Mouse (Mus musculus): ENCODE measurements at regions not wholly inside any gene's neighbourhood (a gene's known extent, or its start where the extent isn't known, plus 50 kb on each side); places are given as distances from the start of the nearest gene placed in this dataset.

DNA sequence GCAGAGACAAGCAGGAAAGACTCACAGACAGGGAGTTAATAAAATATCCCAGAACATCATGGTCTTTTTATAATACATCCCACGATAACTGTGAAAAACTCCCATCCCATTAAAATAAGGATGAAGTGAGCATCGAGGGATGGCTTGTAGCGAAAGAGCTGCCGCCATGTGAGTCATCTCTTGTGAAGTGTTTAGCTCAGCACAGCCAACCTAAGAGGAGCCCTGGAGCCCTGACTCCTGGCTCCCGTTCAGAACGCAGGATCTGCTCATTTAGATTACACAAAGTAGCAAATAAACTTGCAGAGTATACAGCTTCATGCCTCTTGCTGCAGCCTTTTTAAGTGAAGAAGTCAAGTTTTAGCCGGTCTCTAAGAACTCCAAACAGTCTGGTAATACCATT lies 209.2 kb upstream of the Ferd3l start:
- DNase-seq (ENCODE audit: low spot score) (no peak), ATAC-seq (replicated peaks; ENCODE audit: low FRiP score) (no peak)
- H3K9ac ChIP-seq (ENCODE audit: low read length) = no peak overlapping the region
- H3K4me2 ChIP-seq (ENCODE audit: low read depth, low read length, severe bottlenecking) = no peak overlapping the region
- no peaks in the 10 kb centered on the region for H3K27me3 ChIP-seq (ENCODE audit: control insufficient read depth, insufficient read depth, low read length)
- 71% methylated on average over 7 of the region's 7 CpGs for WGBS
- 0 out of 2 replicates have a peak, but pooled peaks cover 2% of the 10 kb centered on the region for H3K4me1 ChIP-seq (replicated peaks; ENCODE audit: control insufficient read depth, insufficient read depth, low read length)
- H3K27ac ChIP-seq (ENCODE audit: low read depth, low read length) = no peak overlapping the region
- H3K4me3 ChIP-seq (ENCODE audit: low read depth, low read length) = no peak overlapping the region
- no peaks in the 10 kb centered on the region for H3K36me3 ChIP-seq (ENCODE audit: control insufficient read depth, insufficient read depth, low read length)
- H3K9me3 ChIP-seq (ENCODE audit: control insufficient read depth, low read length) = no peaks in the 10 kb centered on the region

DNA sequence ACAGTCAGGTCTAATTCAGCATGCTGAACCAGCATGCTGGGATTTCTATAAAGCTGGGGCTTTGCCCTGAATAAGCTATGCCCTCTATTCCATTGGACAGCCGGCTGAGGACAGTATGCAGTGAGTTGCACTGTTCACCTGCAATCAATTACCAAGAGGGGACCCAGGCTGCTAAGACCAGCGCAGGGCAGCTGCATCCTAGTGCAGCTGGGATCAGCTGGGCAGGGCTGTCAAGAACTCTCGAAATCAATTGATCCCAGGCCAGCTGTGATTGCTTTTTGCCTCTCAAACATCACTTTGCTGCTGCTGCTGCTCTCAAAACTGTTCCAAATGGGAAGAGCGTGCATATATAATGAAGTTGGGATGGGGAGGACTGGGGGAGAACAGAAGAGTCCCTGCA lies 196.3 kb upstream of the Ferd3l start:
- 48% methylated on average over 4 of the region's 4 CpGs for WGBS
- DNase-seq (ENCODE audit: low spot score) = no peak
- no peaks in the 10 kb centered on the region for H3K4me1 ChIP-seq (replicated peaks; ENCODE audit: control insufficient read depth, insufficient read depth, low read length)
- ATAC-seq (replicated peaks; ENCODE audit: low FRiP score) = no peak; the same call in 1 of the 2 replicates
- no peak overlapping the region for H3K27ac ChIP-seq (ENCODE audit: low read depth, low read length)
- H3K4me2 ChIP-seq (ENCODE audit: low read depth, low read length, severe bottlenecking) = no peak overlapping the region
- H3K9me3 ChIP-seq (ENCODE audit: control insufficient read depth, low read length) = no peaks in the 10 kb centered on the region
- H3K9ac ChIP-seq (ENCODE audit: low read length) = no peak overlapping the region
- H3K4me3 ChIP-seq (ENCODE audit: low read depth, low read length) = no peak overlapping the region
- no peaks in the 10 kb centered on the region for H3K36me3 ChIP-seq (ENCODE audit: control insufficient read depth, insufficient read depth, low read length)
- no peaks in the 10 kb centered on the region for H3K27me3 ChIP-seq (ENCODE audit: control insufficient read depth, insufficient read depth, low read length)

DNA sequence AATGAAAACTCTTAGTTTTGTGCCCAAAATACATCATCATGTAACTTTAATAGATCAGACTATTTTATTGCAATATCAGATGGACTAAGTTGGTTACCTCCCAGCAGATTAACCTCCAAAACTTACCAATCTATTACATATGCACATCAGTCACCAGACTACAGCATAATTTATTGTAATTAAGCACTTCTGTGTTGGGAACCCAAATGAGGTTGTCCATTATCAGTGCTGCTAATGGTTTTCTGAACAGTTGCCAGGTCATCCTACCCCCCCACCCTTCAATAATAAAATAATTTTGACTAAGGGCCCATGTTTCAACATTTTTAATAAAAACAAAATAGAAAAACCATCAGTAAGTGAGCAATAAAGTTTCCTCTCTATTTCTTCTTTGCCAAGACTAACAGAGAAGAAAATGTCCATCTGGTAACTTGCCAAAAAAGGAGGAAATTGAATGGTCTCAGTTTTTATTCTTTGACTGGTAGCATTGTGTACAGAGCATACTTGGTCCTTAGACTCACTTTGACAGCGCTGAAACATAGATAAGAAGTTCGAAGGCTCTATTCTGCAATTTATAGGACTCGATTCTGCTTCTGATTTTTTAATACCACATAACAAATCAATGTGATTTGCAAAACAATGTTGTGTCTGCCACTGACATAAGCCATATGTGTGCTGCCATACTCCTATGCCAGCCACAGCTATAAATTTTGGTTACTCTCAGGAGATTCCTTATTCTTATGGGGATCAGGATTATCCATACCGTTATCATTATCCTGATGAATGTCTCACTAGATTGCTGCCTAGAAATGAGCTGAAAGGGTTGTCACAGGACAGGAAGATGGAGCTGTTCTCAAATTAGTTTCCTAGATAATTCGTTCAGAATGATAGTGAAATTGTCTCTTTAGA lies 152.4 kb upstream of the Ferd3l start:
- no peak overlapping the region for H3K4me2 ChIP-seq (ENCODE audit: low read depth, low read length, severe bottlenecking)
- no peaks in the 10 kb centered on the region for H3K36me3 ChIP-seq (ENCODE audit: control insufficient read depth, insufficient read depth, low read length)
- no peak overlapping the region for H3K9ac ChIP-seq (ENCODE audit: low read length)
- WGBS = 85% methylated on average over 5 of the region's 5 CpGs
- H3K4me1 ChIP-seq (replicated peaks; ENCODE audit: control insufficient read depth, insufficient read depth, low read length) = no peaks in the 10 kb centered on the region
- no peaks in the 10 kb centered on the region for H3K27me3 ChIP-seq (ENCODE audit: control insufficient read depth, insufficient read depth, low read length)
- H3K9me3 ChIP-seq (ENCODE audit: control insufficient read depth, low read length) = no peaks in the 10 kb centered on the region
- ATAC-seq (replicated peaks; ENCODE audit: low FRiP score) (no peak), DNase-seq (ENCODE audit: low spot score) (no peak)
- H3K4me3 ChIP-seq (ENCODE audit: low read depth, low read length) = no peak overlapping the region
- H3K27ac ChIP-seq (ENCODE audit: low read depth, low read length) = no peak overlapping the region

DNA sequence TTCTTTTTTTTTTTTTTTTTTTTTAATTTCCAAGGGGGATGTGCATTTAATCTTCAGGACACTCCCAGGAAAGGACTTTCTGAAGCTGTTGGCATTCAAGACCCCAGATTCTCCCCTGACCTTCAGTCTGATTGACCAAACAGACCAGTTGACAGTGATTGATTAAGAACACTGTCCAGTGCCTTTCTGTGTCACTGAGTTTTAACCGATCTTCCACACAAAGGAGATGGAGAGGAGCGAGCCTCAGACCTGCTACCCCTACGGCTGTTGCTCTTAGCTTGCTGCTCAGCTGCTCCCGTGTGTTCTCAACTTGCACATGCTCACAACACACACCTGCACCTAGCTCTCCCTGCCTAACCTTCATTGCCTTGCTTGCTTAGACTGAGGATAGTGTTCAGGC lies 149.7 kb upstream of the Ferd3l start:
- H3K4me3 ChIP-seq (ENCODE audit: low read depth, low read length) = no peak overlapping the region
- no peaks in the 10 kb centered on the region for H3K36me3 ChIP-seq (ENCODE audit: control insufficient read depth, insufficient read depth, low read length)
- DNase-seq (ENCODE audit: low spot score) (no peak), ATAC-seq (replicated peaks; ENCODE audit: low FRiP score) (no peak)
- WGBS = 62% methylated on average over 4 of the region's 4 CpGs
- no peaks in the 10 kb centered on the region for H3K9me3 ChIP-seq (ENCODE audit: control insufficient read depth, low read length)
- H3K27me3 ChIP-seq (ENCODE audit: control insufficient read depth, insufficient read depth, low read length) = no peaks in the 10 kb centered on the region
- no peak overlapping the region for H3K9ac ChIP-seq (ENCODE audit: low read length)
- no peaks in the 10 kb centered on the region for H3K4me1 ChIP-seq (replicated peaks; ENCODE audit: control insufficient read depth, insufficient read depth, low read length)
- H3K27ac ChIP-seq (ENCODE audit: low read depth, low read length) = no peak overlapping the region
- H3K4me2 ChIP-seq (ENCODE audit: low read depth, low read length, severe bottlenecking) = no peak overlapping the region

DNA sequence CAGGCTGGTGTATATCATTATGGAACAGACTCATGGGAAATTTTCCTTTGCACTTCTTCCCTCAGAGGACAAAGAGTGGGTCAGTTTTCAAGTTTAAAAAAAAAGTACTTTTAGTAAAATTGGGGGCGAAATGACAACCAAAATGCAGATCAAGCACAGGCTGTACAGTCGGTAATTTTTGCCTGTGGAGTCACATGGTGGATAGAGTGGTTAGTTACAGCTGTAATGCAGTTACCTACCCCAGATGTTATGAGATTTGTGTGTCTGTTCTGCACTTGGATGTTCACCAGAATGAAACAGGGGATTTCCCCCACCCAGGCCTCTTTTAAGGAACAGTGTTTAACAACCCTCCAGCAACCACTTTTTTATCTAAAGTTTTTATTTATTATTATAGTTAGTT lies 148.3 kb upstream of the Ferd3l start:
- Histone ChIP-seq H3K4me2 (ENCODE audit: low read depth, low read length, severe bottlenecking) (no peak overlapping the region), H3K36me3 (ENCODE audit: control insufficient read depth, insufficient read depth, low read length) (no peaks in the 10 kb centered on the region), H3K9ac (ENCODE audit: low read length) (no peak overlapping the region), H3K27me3 (ENCODE audit: control insufficient read depth, insufficient read depth, low read length) (no peaks in the 10 kb centered on the region), H3K4me1 (replicated peaks; ENCODE audit: control insufficient read depth, insufficient read depth, low read length) (no peaks in the 10 kb centered on the region), H3K27ac (ENCODE audit: low read depth, low read length) (no peak overlapping the region), H3K4me3 (ENCODE audit: low read depth, low read length) (no peak overlapping the region), H3K9me3 (ENCODE audit: control insufficient read depth, low read length) (no peaks in the 10 kb centered on the region)
- no peak for DNase-seq (ENCODE audit: low spot score)
- ATAC-seq (replicated peaks; ENCODE audit: low FRiP score) = no peak
- WGBS = 90% methylated on average over 2 of the region's 2 CpGs

- WGBS = 85% methylated on average over 10 of the region's 10 CpGs
These were observed 123.9 kb upstream of the Ferd3l start for GRCm38 (mm10) chr12:33804206-33804791.

GRCm38 (mm10) chr12:33825571-33825970 lies 102.7 kb upstream of the Ferd3l start:
- DNase-seq (ENCODE audit: low spot score) = no peak
- Histone ChIP-seq H3K36me3 (ENCODE audit: control insufficient read depth, insufficient read depth, low read length) (no peaks in the 10 kb centered on the region), H3K27me3 (ENCODE audit: control insufficient read depth, insufficient read depth, low read length) (no peaks in the 10 kb centered on the region), H3K4me1 (replicated peaks; ENCODE audit: control insufficient read depth, insufficient read depth, low read length) (no peaks in the 10 kb centered on the region), H3K9me3 (ENCODE audit: control insufficient read depth, low read length) (no peaks in the 10 kb centered on the region), H3K9ac (ENCODE audit: low read length) (no peak overlapping the region), H3K27ac (ENCODE audit: low read depth, low read length) (no peak overlapping the region), H3K4me2 (ENCODE audit: low read depth, low read length, severe bottlenecking) (no peak overlapping the region), H3K4me3 (ENCODE audit: low read depth, low read length) (no peak overlapping the region)
- no peak for ATAC-seq (replicated peaks; ENCODE audit: low FRiP score)

More at GRCm38 (mm10) chr12:33804206-33804791, 123.9 kb upstream of the Ferd3l start:
- Histone ChIP-seq H3K4me2 (ENCODE audit: low read depth, low read length, severe bottlenecking) (no peak overlapping the region), H3K4me3 (ENCODE audit: low read depth, low read length) (no peak overlapping the region), H3K36me3 (ENCODE audit: control insufficient read depth, insufficient read depth, low read length) (no peaks in the 10 kb centered on the region), H3K4me1 (replicated peaks; ENCODE audit: control insufficient read depth, insufficient read depth, low read length) (no peaks in the 10 kb centered on the region), H3K27ac (ENCODE audit: low read depth, low read length) (no peak overlapping the region), H3K9me3 (ENCODE audit: control insufficient read depth, low read length) (no peaks in the 10 kb centered on the region), H3K9ac (ENCODE audit: low read length) (no peak overlapping the region), H3K27me3 (ENCODE audit: control insufficient read depth, insufficient read depth, low read length) (no peaks in the 10 kb centered on the region)
- DNase-seq (ENCODE audit: low spot score) (no peak), ATAC-seq (replicated peaks; ENCODE audit: low FRiP score) (no peak)

DNA sequence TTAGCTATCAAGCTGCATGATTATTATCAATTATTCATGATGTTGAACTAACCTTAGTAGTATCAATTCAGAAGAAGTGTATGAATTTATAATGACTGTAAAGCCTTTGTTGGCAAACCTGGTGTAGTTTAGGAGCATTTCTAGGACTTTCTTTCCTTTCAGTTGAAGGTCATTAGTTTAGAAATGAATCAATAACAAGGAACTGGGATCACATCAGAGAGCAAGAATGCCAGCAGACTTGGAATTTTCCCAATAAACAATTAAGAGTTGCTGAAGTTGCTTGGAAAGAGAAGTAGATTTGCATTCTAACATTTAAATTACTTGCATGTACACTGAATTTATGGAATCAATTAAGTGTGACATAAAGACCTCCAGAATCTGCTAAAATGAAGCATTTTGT lies 79.1 kb upstream of the Ferd3l start:
- ATAC-seq (replicated peaks; ENCODE audit: low FRiP score) = no peak
- H3K4me3 ChIP-seq (ENCODE audit: low read depth, low read length) = no peak overlapping the region
- H3K4me1 ChIP-seq (replicated peaks; ENCODE audit: control insufficient read depth, insufficient read depth, low read length) = no peaks in the 10 kb centered on the region
- H3K4me2 ChIP-seq (ENCODE audit: low read depth, low read length, severe bottlenecking) = no peak overlapping the region
- no peak overlapping the region for H3K9ac ChIP-seq (ENCODE audit: low read length)
- no peaks in the 10 kb centered on the region for H3K9me3 ChIP-seq (ENCODE audit: control insufficient read depth, low read length)
- H3K36me3 ChIP-seq (ENCODE audit: control insufficient read depth, insufficient read depth, low read length) = no peaks in the 10 kb centered on the region
- H3K27me3 ChIP-seq (ENCODE audit: control insufficient read depth, insufficient read depth, low read length) = no peaks in the 10 kb centered on the region
- no peak overlapping the region for H3K27ac ChIP-seq (ENCODE audit: low read depth, low read length)
- no peak for DNase-seq (ENCODE audit: low spot score)

- Histone ChIP-seq H3K4me3 (ENCODE audit: low read depth, low read length) (no peak overlapping the region), H3K4me1 (replicated peaks; ENCODE audit: control insufficient read depth, insufficient read depth, low read length) (no peaks in the 10 kb centered on the region), H3K36me3 (ENCODE audit: control insufficient read depth, insufficient read depth, low read length) (no peaks in the 10 kb centered on the region), H3K27me3 (ENCODE audit: control insufficient read depth, insufficient read depth, low read length) (no peaks in the 10 kb centered on the region), H3K27ac (ENCODE audit: low read depth, low read length) (no peak overlapping the region), H3K4me2 (ENCODE audit: low read depth, low read length, severe bottlenecking) (no peak overlapping the region), H3K9me3 (ENCODE audit: control insufficient read depth, low read length) (no peaks in the 10 kb centered on the region), H3K9ac (ENCODE audit: low read length) (no peak overlapping the region)
- ATAC-seq (replicated peaks; ENCODE audit: low FRiP score) = peak; percentile 78
- no peak for DNase-seq (ENCODE audit: low spot score)
- WGBS = 54% methylated on average over 1 of the region's 1 CpGs
These were observed 76.5 kb upstream of the Ferd3l start for GRCm38 (mm10) chr12:33851736-33852135.

Data from forebrain, embryonic 11.5 days (tissue).